Mouse (Mus musculus): Measurements from ENCODE around the gene Dpm2. TPM values are rescaled to one million over a fixed set of nuclear protein-coding genes. Genes with fewer than 3 reads are reported as not detected.

The Dpm2 gene
- polyA plus RNA-seq, 1 experiment from 2014 or later: 106 TPM

DNA sequence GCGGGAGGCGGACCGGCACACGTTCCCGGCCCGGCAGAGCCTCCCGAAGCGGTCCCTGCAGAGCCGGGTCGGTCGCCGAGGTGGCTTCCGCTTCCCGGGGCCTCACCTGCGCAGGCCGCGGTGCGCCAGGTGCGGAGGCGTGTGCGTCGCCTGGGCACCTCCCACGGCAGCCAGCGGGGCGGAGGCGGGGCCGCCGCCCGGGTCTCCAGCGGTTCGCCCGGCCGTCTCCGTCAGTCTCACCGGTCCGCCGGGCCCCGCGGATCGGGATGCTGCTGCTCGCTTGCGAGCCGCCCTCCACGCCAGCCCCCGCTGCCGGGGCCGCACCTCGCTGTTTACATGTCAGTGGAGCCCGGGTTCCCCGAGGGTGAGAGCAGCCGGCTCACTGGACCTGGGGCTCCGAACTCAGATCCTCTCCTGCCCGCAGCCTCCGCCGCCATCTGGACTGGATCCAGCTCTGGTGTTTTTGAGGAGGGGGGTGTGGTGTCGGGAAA is 35.1 kb upstream of the Dpm2 start:
- peak overlapping the region; percentile 89 for H3K9ac ChIP-seq (replicated peaks; ENCODE audit: low read length)
- H3K27me3 ChIP-seq (ENCODE audit: insufficient read depth, low read length): no peaks in the 10 kb centered on the region
- H3K4me1 ChIP-seq (ENCODE audit: insufficient read depth, low read length): peaks cover 60% of the 10 kb centered on the region
- peak overlapping the region; percentile 78 for H3K4me2 ChIP-seq (replicated peaks; ENCODE audit: low read depth, low read length)
- no peak; the same call in none of the 2 replicates for ATAC-seq (ENCODE audit: low FRiP score, low TSS enrichment)
- no peaks in the 10 kb centered on the region for H3K9me3 ChIP-seq (ENCODE audit: low read length)
- H3K36me3 ChIP-seq (ENCODE audit: insufficient read depth, low read length): no peaks in the 10 kb centered on the region
- under 1% methylated on average over 55 of the region's 56 CpGs for WGBS
- peak overlapping the region; percentile 84 for H3K4me3 ChIP-seq (ENCODE audit: low read length)
- H3K27ac ChIP-seq (ENCODE audit: low read length): peak overlapping the region; percentile 98

DNA sequence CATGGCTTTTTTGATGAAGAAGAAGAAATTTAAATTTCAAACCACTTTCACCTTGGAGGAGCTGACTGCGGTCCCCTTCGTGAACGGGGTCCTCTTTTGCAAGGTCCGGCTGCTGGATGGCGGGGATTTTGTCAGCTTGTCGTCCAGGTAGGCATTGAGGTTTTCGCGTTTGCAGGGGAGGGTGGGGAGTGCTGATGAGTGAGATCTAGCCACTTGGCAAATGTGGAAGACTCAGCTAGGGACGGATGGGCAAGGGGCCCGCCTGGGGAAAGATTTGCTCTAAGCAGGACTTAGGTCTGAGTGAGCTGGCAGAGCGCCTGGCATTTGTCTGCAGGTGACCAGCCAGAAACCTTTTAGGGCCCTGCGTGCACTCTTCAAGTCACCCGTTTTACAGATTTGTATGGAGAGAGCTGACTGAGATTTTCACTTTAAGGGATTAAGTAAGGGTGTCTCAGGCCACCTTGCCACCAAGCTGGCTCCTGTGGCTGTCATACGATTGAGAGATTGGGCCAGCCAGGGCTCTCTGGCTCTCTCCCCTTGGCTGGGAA is 34.5 kb upstream of the Dpm2 start:
- ATAC-seq (ENCODE audit: low FRiP score, low TSS enrichment): no peak
- under 1% methylated on average over 14 of the region's 14 CpGs for WGBS
- Histone ChIP-seq H3K27me3 (ENCODE audit: insufficient read depth, low read length) (no peaks in the 10 kb centered on the region), H3K4me3 (ENCODE audit: low read length) (peak overlapping the region; percentile 84), H3K4me1 (ENCODE audit: insufficient read depth, low read length) (peaks cover 61% of the 10 kb centered on the region), H3K9ac (replicated peaks; ENCODE audit: low read length) (peak overlapping the region; percentile 89), H3K36me3 (ENCODE audit: insufficient read depth, low read length) (no peaks in the 10 kb centered on the region), H3K27ac (ENCODE audit: low read length) (peak overlapping the region; percentile 98), H3K4me2 (replicated peaks; ENCODE audit: low read depth, low read length) (peak overlapping the region; percentile 78), H3K9me3 (ENCODE audit: low read length) (no peaks in the 10 kb centered on the region)

DNA sequence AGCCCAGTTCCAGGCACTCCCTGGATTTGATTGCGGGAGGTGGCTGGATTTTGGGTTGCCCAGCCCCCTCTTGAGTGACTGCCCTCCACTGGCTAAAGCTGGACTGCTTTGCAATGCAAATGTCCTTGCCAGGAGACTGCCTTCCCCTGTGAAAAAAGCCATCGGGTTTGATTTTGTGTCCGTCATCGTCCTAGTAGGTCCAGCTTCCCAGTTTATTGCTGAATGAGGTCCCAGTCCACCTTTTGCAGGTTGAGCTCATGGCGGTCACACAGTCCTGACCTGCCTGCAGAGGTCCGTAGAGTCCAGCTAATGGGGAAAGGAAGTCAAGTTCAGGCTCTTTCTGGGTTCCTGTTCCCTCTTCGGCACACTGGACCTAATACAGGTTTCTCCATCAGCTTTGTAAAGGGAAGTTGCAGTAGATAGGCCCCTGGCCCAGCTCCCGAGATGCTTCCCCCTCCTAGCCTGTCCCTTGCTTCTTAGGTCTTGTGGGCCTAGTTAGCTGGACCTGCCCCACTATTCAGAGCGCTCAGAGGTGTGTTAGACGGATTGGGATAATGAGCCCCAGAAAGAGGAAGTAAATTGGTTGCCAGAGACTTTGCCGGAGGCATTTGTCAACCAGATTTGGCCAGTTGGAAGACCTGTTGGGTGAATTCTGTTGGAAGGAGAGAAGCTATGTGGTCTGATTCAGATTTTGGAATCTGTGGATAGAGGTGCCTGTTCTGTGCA is 33.9 kb upstream of the Dpm2 start:
- 8% methylated on average over 11 of the region's 11 CpGs for whole genome bisulfite sequencing
- peaks cover 66% of the 10 kb centered on the region for H3K4me1 ChIP-seq (ENCODE audit: insufficient read depth, low read length)
- H3K36me3 ChIP-seq (ENCODE audit: insufficient read depth, low read length): no peaks in the 10 kb centered on the region
- peak overlapping the region; percentile 98 for H3K27ac ChIP-seq (ENCODE audit: low read length)
- H3K4me2 ChIP-seq (replicated peaks; ENCODE audit: low read depth, low read length): peak overlapping the region; percentile 78
- H3K9me3 ChIP-seq (ENCODE audit: low read length): no peaks in the 10 kb centered on the region
- peak overlapping the region; percentile 89 for H3K9ac ChIP-seq (replicated peaks; ENCODE audit: low read length)
- no peak for ATAC-seq (ENCODE audit: low FRiP score, low TSS enrichment)
- peak overlapping the region; percentile 84 for H3K4me3 ChIP-seq (ENCODE audit: low read length)
- no peaks in the 10 kb centered on the region for H3K27me3 ChIP-seq (ENCODE audit: insufficient read depth, low read length)

DNA sequence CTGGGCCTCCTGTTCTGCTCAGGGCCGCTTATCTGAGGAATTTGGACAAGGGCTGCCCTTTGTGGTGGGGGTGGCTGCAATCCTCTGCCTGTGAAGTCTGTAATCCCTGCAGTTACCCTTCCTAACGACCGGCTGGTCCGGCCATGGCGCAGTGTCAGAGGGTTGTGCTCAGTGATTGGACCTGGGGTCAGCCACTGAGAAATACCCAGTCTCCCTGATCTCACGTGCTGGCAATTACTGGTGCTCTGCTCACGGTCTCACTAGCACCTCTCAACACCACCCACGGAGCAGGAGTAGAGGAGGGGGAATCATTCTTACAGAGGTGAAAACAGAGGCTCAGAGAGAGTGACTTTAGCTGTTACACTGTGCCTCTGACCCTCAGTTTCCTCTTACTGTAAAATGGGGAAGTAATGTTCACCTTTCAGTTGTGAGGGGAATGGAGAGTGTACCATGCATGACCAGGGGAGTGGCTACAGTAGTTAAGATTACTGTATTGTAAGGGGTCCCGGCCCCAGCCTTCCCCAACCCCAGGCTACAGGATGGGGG is 33.2 kb upstream of the Dpm2 start:
- no peak for ATAC-seq (ENCODE audit: low FRiP score, low TSS enrichment)
- H3K4me3 ChIP-seq (ENCODE audit: low read length): peak overlapping the region; percentile 84
- no peaks in the 10 kb centered on the region for H3K27me3 ChIP-seq (ENCODE audit: insufficient read depth, low read length)
- 8% methylated on average over 9 of the region's 9 CpGs for WGBS
- H3K4me2 ChIP-seq (replicated peaks; ENCODE audit: low read depth, low read length): peak overlapping the region; percentile 78
- H3K9ac ChIP-seq (replicated peaks; ENCODE audit: low read length): peak overlapping the region; percentile 89
- H3K36me3 ChIP-seq (ENCODE audit: insufficient read depth, low read length): no peaks in the 10 kb centered on the region
- H3K9me3 ChIP-seq (ENCODE audit: low read length): no peaks in the 10 kb centered on the region
- peak overlapping the region; percentile 98 for H3K27ac ChIP-seq (ENCODE audit: low read length)
- H3K4me1 ChIP-seq (ENCODE audit: insufficient read depth, low read length): peaks cover 66% of the 10 kb centered on the region

DNA sequence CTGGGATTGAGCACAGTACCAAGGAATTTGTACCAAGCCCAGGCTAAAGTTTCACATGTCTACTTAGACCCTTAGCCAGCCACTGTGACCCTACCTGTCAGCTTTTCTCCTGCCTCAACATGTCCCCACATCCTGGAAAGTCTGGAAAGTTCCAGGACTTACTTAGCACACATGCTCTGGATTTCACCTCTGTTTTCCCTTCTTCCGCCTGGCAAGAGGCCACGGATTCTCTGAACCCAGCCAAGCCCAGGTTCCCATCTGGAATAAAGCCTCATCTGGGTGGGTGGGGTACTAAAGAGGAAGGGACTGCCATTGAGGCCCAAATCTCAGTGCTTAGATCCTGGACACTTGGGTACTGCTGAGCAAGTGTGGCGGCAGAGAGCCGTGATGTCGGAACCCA is 32.7 kb upstream of the Dpm2 start:
- peaks cover 66% of the 10 kb centered on the region for H3K4me1 ChIP-seq (ENCODE audit: insufficient read depth, low read length)
- H3K9me3 ChIP-seq (ENCODE audit: low read length): no peaks in the 10 kb centered on the region
- WGBS: 71% methylated on average over 5 of the region's 5 CpGs
- H3K9ac ChIP-seq (replicated peaks; ENCODE audit: low read length): peak overlapping the region; percentile 89; the same call in 1 of the 2 replicates
- no peak for ATAC-seq (ENCODE audit: low FRiP score, low TSS enrichment)
- H3K27ac ChIP-seq (ENCODE audit: low read length): no peak overlapping the region
- H3K4me2 ChIP-seq (replicated peaks; ENCODE audit: low read depth, low read length): peak overlapping the region; percentile 78
- no peaks in the 10 kb centered on the region for H3K27me3 ChIP-seq (ENCODE audit: insufficient read depth, low read length)
- no peaks in the 10 kb centered on the region for H3K36me3 ChIP-seq (ENCODE audit: insufficient read depth, low read length)
- peak overlapping the region; percentile 84 for H3K4me3 ChIP-seq (ENCODE audit: low read length)

DNA sequence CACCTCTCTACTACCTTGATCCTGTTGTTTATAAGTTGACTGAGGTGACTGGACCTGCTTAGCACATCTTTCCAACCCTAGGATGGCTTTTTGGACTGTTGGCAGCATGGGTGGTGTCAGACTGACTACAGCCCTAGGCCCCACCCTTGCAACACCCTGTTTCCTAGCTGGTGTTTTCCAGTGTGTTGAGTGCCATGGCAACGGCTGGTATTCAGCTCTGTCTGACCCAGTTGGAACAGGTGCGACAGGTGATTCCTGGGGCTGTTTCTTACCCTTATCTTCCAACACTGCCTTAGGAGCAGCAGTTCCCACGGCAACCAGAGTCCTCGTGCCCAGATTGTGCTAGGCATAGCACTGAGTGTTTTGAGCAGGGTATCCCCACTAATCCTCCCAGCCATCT is 32.2 kb upstream of the Dpm2 start:
- Histone ChIP-seq H3K36me3 (ENCODE audit: insufficient read depth, low read length) (no peaks in the 10 kb centered on the region), H3K4me2 (replicated peaks; ENCODE audit: low read depth, low read length) (peak overlapping the region; percentile 78), H3K9me3 (ENCODE audit: low read length) (no peaks in the 10 kb centered on the region), H3K4me1 (ENCODE audit: insufficient read depth, low read length) (peaks cover 61% of the 10 kb centered on the region), H3K9ac (replicated peaks; ENCODE audit: low read length) (no peak overlapping the region), H3K27ac (ENCODE audit: low read length) (no peak overlapping the region), H3K4me3 (ENCODE audit: low read length) (peak overlapping the region; percentile 0; the same call in 1 of the 2 replicates), H3K27me3 (ENCODE audit: insufficient read depth, low read length) (no peaks in the 10 kb centered on the region)
- no peak for ATAC-seq (ENCODE audit: low FRiP score, low TSS enrichment)
- WGBS: 64% methylated on average over 4 of the region's 4 CpGs

DNA sequence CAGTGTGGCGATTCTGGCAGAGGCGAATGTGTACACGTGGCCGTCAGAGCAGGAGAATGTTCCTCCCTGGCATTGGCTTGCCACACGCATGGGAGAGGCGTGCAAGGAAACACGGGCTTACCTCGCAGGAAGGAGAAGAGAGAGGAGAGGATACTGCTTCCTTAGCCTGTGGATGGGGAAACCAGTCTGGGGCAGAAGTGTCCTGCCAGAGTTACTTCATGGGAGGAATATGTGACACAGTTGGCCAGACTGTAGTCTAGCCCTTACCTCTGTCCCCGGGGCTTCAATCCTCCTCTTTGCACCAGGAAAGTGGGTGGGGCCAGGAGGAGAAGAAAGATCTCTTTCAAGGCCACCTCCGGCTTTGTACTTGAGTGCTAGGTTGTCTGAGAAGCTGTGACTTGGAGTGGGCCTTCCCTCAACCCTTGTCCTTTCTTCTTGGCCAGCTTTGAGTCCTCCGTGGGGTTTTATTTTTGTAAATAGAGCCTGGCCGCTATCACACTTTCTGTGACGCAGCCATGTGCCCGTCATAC is 31.1 kb upstream of the Dpm2 start:
- 0 out of 2 replicates have a peak overlapping the region, but pooled peaks have one; percentile 7 for H3K4me2 ChIP-seq (replicated peaks; ENCODE audit: low read depth, low read length)
- no peak for ATAC-seq (ENCODE audit: low FRiP score, low TSS enrichment)
- no peaks in the 10 kb centered on the region for H3K27me3 ChIP-seq (ENCODE audit: insufficient read depth, low read length)
- H3K4me1 ChIP-seq (ENCODE audit: insufficient read depth, low read length): peaks cover 51% of the 10 kb centered on the region
- no peak overlapping the region for H3K9ac ChIP-seq (replicated peaks; ENCODE audit: low read length)
- no peaks in the 10 kb centered on the region for H3K9me3 ChIP-seq (ENCODE audit: low read length)
- peak overlapping the region; percentile 5 for H3K27ac ChIP-seq (ENCODE audit: low read length)
- H3K4me3 ChIP-seq (ENCODE audit: low read length): no peak overlapping the region
- no peaks in the 10 kb centered on the region for H3K36me3 ChIP-seq (ENCODE audit: insufficient read depth, low read length)
- WGBS: 65% methylated on average over 14 of the region's 14 CpGs

DNA sequence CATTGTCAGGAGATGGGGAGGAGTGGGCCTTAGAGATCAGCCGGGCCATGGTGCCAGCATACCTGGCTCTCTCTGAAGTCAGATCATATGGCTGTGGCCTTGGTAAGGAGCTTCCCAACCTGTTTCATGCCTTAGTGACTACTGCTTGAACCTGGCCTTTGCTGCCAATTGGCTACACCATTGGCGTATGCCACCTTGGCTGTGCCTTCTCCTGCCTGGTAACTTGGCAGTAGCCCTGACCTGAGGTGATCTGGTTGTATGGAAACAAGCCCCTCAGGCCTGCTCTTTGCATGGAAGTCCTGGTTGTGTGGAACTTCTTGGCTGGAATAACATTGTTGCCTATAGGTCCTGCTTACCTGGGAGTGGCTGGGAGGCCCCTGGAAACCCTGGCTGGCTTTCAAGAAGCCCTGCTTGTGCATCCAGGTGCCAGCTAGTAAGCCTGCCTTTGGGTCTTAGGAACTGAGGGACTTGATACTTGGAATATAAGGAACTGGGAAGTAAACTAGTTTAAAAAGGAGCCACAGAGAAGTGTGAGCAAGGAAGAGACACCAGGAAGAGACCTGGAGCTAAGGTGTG is 29.2 kb upstream of the Dpm2 start:
- ATAC-seq (ENCODE audit: low FRiP score, low TSS enrichment): no peak
- no peaks in the 10 kb centered on the region for H3K27me3 ChIP-seq (ENCODE audit: insufficient read depth, low read length)
- WGBS: 77% methylated on average over 2 of the region's 2 CpGs

DNA sequence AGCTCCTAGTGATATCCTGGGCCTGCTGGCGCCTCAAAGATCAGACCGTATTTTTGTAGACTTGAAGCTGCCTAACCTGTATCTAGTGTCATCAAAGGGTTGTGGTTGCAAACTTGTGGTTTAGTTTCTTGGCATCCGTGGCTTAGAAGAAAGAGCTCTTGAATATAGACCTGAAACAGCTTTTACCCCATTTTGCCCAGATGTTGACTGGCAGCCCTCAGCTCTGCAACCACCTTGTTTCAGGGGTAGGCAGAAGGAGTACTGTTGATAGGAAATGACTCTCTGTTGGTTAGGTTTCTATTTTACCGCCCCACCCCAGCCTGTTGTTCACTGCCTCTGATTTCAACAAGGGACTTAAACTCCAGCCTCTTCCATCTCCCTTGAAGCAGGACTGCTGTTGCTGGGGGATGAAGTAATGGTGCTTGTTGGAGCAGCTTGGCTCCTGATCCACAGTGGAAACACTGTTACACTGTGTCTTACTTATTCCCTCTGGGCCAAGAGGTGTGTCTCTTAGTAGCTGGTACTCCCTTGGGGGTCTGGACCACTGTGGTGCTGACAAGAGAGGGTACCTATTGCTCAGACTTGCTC is 28.6 kb upstream of the Dpm2 start:
- H3K9me3 ChIP-seq (ENCODE audit: low read length): no peaks in the 10 kb centered on the region
- H3K27me3 ChIP-seq (ENCODE audit: insufficient read depth, low read length): no peaks in the 10 kb centered on the region
- no peak overlapping the region for H3K4me3 ChIP-seq (ENCODE audit: low read length)
- no peak overlapping the region for H3K4me2 ChIP-seq (replicated peaks; ENCODE audit: low read depth, low read length)
- peaks cover 40% of the 10 kb centered on the region for H3K4me1 ChIP-seq (ENCODE audit: insufficient read depth, low read length)
- no peak for ATAC-seq (ENCODE audit: low FRiP score, low TSS enrichment)
- WGBS: 89% methylated on average over 4 of the region's 4 CpGs
- H3K36me3 ChIP-seq (ENCODE audit: insufficient read depth, low read length): no peaks in the 10 kb centered on the region
- H3K27ac ChIP-seq (ENCODE audit: low read length): no peak overlapping the region
- no peak overlapping the region for H3K9ac ChIP-seq (replicated peaks; ENCODE audit: low read length)

More for the DNA sequence above, 29.2 kb upstream of the Dpm2 start:
- Histone ChIP-seq H3K4me2 (replicated peaks; ENCODE audit: low read depth, low read length) (no peak overlapping the region), H3K4me3 (ENCODE audit: low read length) (no peak overlapping the region), H3K36me3 (ENCODE audit: insufficient read depth, low read length) (no peaks in the 10 kb centered on the region), H3K9me3 (ENCODE audit: low read length) (no peaks in the 10 kb centered on the region), H3K9ac (replicated peaks; ENCODE audit: low read length) (no peak overlapping the region), H3K27ac (ENCODE audit: low read length) (no peak overlapping the region), H3K4me1 (ENCODE audit: insufficient read depth, low read length) (peaks cover 46% of the 10 kb centered on the region)

All from kidney, embryonic 16.5 days (tissue).